Mouse (Mus musculus): ENCODE results near the gene Dnah5. TPM values are rescaled to one million over a fixed set of nuclear protein-coding genes. Genes with fewer than 3 reads are reported as not detected.

Gene Dnah5
- total and polyA plus RNA-seq, 2 experiments from 2014 or later: 0.24 to 2.0 TPM

DNA sequence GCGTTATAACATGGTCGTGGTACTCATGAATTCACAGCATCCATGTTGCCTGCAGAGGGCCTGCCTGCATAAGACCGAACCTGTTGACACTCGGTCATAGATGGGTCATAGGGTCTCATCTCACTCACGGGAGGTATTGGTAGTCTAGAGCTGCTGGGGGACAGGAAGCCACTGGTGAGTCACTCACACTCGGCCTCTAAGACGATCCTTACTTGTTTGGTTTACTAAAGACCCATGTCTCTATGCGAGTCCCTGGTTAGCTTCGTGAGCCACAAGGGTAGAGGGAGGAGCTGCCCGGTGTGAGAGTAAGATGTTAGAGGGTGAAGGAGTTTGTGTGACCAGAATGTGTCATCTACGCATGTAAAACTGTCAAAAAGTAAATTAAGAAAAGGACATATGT is 24.6 kb upstream of the Dnah5 start:
- no peaks in the 10 kb centered on the region for H3K27me3 ChIP-seq (ENCODE audit: insufficient read depth, low read length)
- H3K4me2 ChIP-seq (ENCODE audit: low read depth): no peak overlapping the region
- no peak overlapping the region for H3K27ac ChIP-seq (ENCODE audit: low read depth, low read length)
- ATAC-seq (no peak), DNase-seq (no peak)
- WGBS: 94% methylated on average over 11 of the region's 11 CpGs
- H3K4me1 ChIP-seq (ENCODE audit: insufficient read depth): no peaks in the 10 kb centered on the region
- no peak for TF ChIP-seq CTCF (IDR thresholded peaks at IDR 0.05; ENCODE audit: low read depth)
- no peaks in the 10 kb centered on the region for H3K9me3 ChIP-seq (ENCODE audit: low read length)
- no peak overlapping the region for H3K4me3 ChIP-seq (ENCODE audit: low read depth, low read length)
- no peaks in the 10 kb centered on the region for H3K36me3 ChIP-seq (ENCODE audit: insufficient read depth)
- no peak overlapping the region for H3K9ac ChIP-seq

DNA sequence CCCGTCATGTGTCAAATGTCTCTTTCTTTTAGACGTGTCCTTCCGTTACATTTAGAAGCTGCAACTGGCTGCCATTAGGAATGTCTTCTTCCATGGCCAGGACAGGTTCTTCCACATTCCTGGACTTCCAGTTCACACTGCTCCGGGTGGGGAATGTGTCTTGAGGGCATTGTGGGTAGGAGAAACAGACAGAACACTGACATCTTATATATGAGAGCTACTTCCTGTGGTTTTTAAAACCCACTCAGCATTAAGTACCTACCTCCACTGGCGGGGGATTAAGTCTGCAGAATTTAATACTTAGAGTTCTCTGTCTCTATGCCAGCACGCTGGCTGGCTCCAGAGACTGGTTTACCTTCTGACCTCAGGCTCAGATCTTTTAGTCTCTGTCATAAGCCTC is 24.0 kb upstream of the Dnah5 start:
- 91% methylated on average over 6 of the region's 6 CpGs for WGBS
- ATAC-seq (no peak), DNase-seq (no peak)
- Histone ChIP-seq H3K9ac (no peak overlapping the region), H3K36me3 (ENCODE audit: insufficient read depth) (no peaks in the 10 kb centered on the region), H3K4me1 (ENCODE audit: insufficient read depth) (no peaks in the 10 kb centered on the region), H3K9me3 (ENCODE audit: low read length) (no peaks in the 10 kb centered on the region), H3K27ac (ENCODE audit: low read depth, low read length) (no peak overlapping the region), H3K27me3 (ENCODE audit: insufficient read depth, low read length) (no peaks in the 10 kb centered on the region), H3K4me3 (ENCODE audit: low read depth, low read length) (no peak overlapping the region), H3K4me2 (ENCODE audit: low read depth) (no peak overlapping the region)
- TF ChIP-seq CTCF (IDR thresholded peaks at IDR 0.05; ENCODE audit: low read depth): no peak

DNA sequence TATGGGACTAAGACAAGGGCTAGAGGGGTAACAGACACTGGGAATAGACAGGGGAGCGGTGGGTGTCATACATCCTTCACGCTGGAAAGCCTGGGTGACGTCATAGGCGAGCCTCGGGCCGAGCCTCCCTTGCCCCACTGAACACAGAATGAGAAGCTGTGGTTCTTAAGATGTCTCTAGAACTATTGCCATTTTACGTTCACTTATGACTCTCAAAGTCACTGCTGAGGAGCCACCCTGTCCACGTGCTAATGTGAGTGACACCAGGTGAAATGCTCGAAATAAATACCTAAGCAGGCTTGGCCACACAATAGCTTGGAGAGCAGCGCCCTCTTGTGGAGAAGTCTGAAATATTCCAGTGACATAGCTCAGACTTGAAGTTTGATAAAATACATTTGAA is 21.7 kb upstream of the Dnah5 start:
- Histone ChIP-seq H3K27ac (ENCODE audit: low read depth, low read length) (no peak overlapping the region), H3K9me3 (ENCODE audit: low read length) (no peaks in the 10 kb centered on the region), H3K9ac (peak overlapping the region; percentile 31; the same call in 1 of the 2 replicates), H3K27me3 (ENCODE audit: insufficient read depth, low read length) (no peaks in the 10 kb centered on the region), H3K4me2 (ENCODE audit: low read depth) (peak overlapping the region; percentile 52), H3K4me1 (ENCODE audit: insufficient read depth) (no peaks in the 10 kb centered on the region), H3K36me3 (ENCODE audit: insufficient read depth) (no peaks in the 10 kb centered on the region), H3K4me3 (ENCODE audit: low read depth, low read length) (peak overlapping the region; percentile 31)
- WGBS: 11% methylated on average over 10 of the region's 10 CpGs
- peak; percentile 93 for TF ChIP-seq CTCF (IDR thresholded peaks at IDR 0.05; ENCODE audit: low read depth)
- DNase-seq (peak; percentile 93), ATAC-seq (peak; percentile 91)

DNA sequence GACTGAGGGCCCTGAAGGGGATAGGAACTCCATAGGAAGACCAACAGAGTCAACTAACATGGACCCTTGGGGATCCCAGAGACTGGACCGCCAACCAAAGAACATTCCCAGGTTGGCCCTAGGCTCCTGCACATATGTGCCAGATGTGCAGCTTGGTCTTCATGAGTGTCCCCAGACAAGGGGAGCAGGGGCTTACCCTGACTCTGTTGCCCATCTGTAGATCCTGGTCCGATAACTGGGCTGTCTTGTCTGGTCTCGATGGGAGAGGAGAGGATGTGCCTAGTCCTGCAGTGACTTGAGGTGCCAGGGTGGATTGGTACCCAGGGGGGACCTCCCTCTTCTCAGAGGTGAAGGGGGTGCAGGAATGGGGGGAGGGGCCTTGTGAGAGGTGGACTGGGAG is 21.0 kb upstream of the Dnah5 start:
- H3K9me3 ChIP-seq (ENCODE audit: low read length): no peaks in the 10 kb centered on the region
- H3K4me3 ChIP-seq (ENCODE audit: low read depth, low read length): no peak overlapping the region
- no peaks in the 10 kb centered on the region for H3K27me3 ChIP-seq (ENCODE audit: insufficient read depth, low read length)
- WGBS: 61% methylated on average over 3 of the region's 3 CpGs
- ATAC-seq: no peak
- no peak overlapping the region for H3K4me2 ChIP-seq (ENCODE audit: low read depth)
- H3K27ac ChIP-seq (ENCODE audit: low read depth, low read length): no peak overlapping the region
- TF ChIP-seq CTCF (IDR thresholded peaks at IDR 0.05; ENCODE audit: low read depth): no peak
- no peaks in the 10 kb centered on the region for H3K4me1 ChIP-seq (ENCODE audit: insufficient read depth)
- no peaks in the 10 kb centered on the region for H3K36me3 ChIP-seq (ENCODE audit: insufficient read depth)
- DNase-seq: no peak
- no peak overlapping the region for H3K9ac ChIP-seq

- ATAC-seq (peak; percentile 88), DNase-seq (peak; percentile 88)
- peak overlapping the region; percentile 24 for H3K4me2 ChIP-seq (ENCODE audit: low read depth)
- H3K9ac ChIP-seq: no peak overlapping the region
- no peaks in the 10 kb centered on the region for H3K4me1 ChIP-seq (ENCODE audit: insufficient read depth)
- 24% methylated on average over 22 of the region's 22 CpGs for WGBS
- no peak overlapping the region for H3K4me3 ChIP-seq (ENCODE audit: low read depth, low read length)
- peak; percentile 96 for TF ChIP-seq CTCF (IDR thresholded peaks at IDR 0.05; ENCODE audit: low read depth)
- H3K9me3 ChIP-seq (ENCODE audit: low read length): no peaks in the 10 kb centered on the region
- no peaks in the 10 kb centered on the region for H3K36me3 ChIP-seq (ENCODE audit: insufficient read depth)
- no peak overlapping the region for H3K27ac ChIP-seq (ENCODE audit: low read depth, low read length)
- no peaks in the 10 kb centered on the region for H3K27me3 ChIP-seq (ENCODE audit: insufficient read depth, low read length)
These were observed 15.8 kb upstream of the Dnah5 start for GRCm38 (mm10) chr15:28187472-28188360.

DNA sequence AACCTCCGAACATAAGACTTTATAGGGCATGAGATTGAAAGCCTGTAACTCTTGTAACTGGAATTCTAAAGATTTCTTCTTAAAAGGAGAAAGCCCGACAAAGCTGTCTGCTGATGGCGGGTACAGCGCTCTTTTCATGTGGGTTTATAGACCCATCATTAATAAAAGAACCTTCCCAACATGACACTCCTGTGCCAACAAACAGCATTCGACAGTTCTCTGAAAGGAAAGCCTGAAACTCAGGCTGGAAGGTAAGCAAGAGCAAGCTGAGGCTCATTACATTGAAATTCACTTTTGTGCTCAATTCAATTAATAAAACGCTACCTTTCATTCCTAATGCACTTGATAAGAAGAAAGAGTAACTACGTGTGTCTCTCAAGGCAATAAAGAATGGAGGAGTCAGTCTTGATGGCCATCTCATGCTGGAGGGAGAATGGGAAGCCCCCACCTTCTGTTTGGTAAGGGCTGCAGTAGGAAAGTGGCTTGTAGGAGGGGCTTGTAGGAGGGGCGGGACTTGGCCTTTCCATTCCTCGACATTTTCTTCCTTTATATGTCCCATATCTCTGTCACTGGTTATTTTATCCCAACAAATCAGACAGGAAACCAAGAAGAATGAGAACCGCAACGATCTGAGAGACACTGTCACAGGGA is 15.1 kb upstream of the Dnah5 start:
- no peak for TF ChIP-seq CTCF (IDR thresholded peaks at IDR 0.05; ENCODE audit: low read depth)
- peak overlapping the region; percentile 24 for H3K4me2 ChIP-seq (ENCODE audit: low read depth)
- H3K4me3 ChIP-seq (ENCODE audit: low read depth, low read length): no peak overlapping the region
- no peaks in the 10 kb centered on the region for H3K9me3 ChIP-seq (ENCODE audit: low read length)
- WGBS: 51% methylated on average over 11 of the region's 11 CpGs
- H3K4me1 ChIP-seq (ENCODE audit: insufficient read depth): no peaks in the 10 kb centered on the region
- no peak for DNase-seq
- H3K36me3 ChIP-seq (ENCODE audit: insufficient read depth): no peaks in the 10 kb centered on the region
- no peak overlapping the region for H3K27ac ChIP-seq (ENCODE audit: low read depth, low read length)
- no peaks in the 10 kb centered on the region for H3K27me3 ChIP-seq (ENCODE audit: insufficient read depth, low read length)
- peak; percentile 50; the same call in 1 of the 2 replicates for ATAC-seq
- H3K9ac ChIP-seq: no peak overlapping the region

DNA sequence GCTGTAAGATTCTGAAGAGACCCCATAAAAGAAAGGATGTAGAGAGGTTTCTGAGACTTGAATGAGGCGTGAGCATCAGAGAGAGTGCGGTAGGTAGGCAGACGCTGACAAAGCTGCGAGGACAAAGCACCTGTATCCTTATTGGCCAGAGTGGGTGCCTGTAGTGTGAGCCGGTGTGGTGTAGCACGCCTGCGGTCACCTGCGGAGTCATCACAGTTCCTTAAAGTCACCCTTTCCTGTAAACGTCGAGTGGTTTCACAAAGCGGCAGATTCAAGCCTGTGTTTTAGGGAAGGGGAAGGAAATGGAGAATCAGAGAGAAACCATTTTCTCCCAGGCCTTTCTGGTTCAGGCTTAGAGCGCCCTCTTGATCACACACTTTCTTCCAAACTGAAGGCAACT is 13.9 kb upstream of the Dnah5 start:
- Histone ChIP-seq H3K27ac (ENCODE audit: low read depth, low read length) (no peak overlapping the region), H3K36me3 (ENCODE audit: insufficient read depth) (no peaks in the 10 kb centered on the region), H3K4me1 (ENCODE audit: insufficient read depth) (no peaks in the 10 kb centered on the region), H3K4me3 (ENCODE audit: low read depth, low read length) (no peak overlapping the region), H3K9ac (no peak overlapping the region), H3K9me3 (ENCODE audit: low read length) (no peaks in the 10 kb centered on the region), H3K27me3 (ENCODE audit: insufficient read depth, low read length) (no peaks in the 10 kb centered on the region), H3K4me2 (ENCODE audit: low read depth) (no peak overlapping the region)
- TF ChIP-seq CTCF (IDR thresholded peaks at IDR 0.05; ENCODE audit: low read depth): peak; percentile 23
- DNase-seq: no peak
- WGBS: 53% methylated on average over 12 of the region's 12 CpGs
- ATAC-seq: no peak
